Mouse (Mus musculus): ENCODE results near the gene Naa80. TPM values are rescaled to one million over a fixed set of nuclear protein-coding genes. Genes with fewer than 3 reads are reported as not detected.
A peak's percentile ranks its signal among the peaks of the same experiment; 100 is the strongest.

Naa80 gene
- polyA plus RNA-seq, 1 experiment from 2014 or later, result 15.2 TPM

DNA sequence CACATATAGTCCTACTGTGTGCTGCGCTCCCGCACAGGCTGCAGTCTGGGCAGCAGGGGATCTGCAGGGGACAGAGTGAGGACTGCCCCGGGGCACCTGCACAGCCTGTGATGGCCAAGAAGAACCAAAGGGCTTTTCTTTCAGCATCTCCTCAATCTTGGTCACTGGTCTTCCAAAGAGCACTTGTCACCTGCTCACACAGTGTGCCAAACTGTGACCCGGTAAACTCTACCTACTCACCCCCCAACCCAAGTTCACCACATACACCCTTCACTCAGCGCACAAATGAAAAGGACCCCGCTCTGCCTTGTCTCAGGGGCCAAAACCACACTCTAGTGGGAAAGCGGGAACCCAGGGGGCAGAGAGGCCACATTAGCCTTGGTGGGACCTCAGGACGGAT is 53.2 kb downstream of the Naa80 start:
- ATAC-seq (replicated peaks; ENCODE audit: insufficient number of reproducible peaks, low FRiP score, low TSS enrichment), result no peak
- H3K36me3 ChIP-seq (ENCODE audit: control insufficient read depth, insufficient read depth, low read length), result no peaks in the 10 kb centered on the region; the same call in 1 of the 2 replicates
- peaks cover 72% of the 10 kb centered on the region for H3K4me1 ChIP-seq (ENCODE audit: control insufficient read depth, insufficient read depth, low read length)
- H3K27ac ChIP-seq (ENCODE audit: low read depth, low read length), result peak overlapping the region; percentile 29; the same call in 1 of the 2 replicates
- no peaks in the 10 kb centered on the region for H3K27me3 ChIP-seq (ENCODE audit: control insufficient read depth, insufficient read depth, low read length)
- H3K4me3 ChIP-seq (ENCODE audit: low read depth, low read length), result peak overlapping the region; percentile 97; the same call in 1 of the 2 replicates
- H3K9ac ChIP-seq (ENCODE audit: low read depth, low read length), result peak overlapping the region; percentile 58
- WGBS (ENCODE audit: insufficient replicate concordance), result 85% methylated on average over 8 of the region's 8 CpGs
- no peaks in the 10 kb centered on the region for H3K9me3 ChIP-seq (replicated peaks; ENCODE audit: control insufficient read depth, low read length)
- peak overlapping the region; percentile 100 for H3K4me2 ChIP-seq

DNA sequence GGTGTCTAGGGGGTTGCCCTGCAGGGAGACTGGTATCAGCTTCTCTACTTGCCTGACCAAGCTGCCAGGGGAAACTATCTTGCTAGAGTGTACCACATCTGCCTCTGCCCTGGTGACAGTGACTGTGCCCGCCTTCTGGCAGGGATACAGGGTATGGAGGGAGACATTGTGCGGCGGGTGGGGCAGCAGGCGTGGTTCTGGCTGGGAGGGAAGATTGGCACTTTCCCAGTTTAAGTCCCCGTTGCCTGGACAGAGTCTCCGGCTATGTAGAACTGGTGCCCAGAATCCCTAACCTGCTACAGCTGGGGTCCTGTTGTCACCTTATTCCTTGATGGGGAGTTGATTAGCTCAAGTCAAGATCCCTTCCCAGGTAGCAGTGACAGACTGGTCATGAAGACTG is 53.8 kb downstream of the Naa80 start:
- 74% methylated on average over 6 of the region's 6 CpGs for WGBS (ENCODE audit: insufficient replicate concordance)
- H3K4me1 ChIP-seq (ENCODE audit: control insufficient read depth, insufficient read depth, low read length), result peaks cover 72% of the 10 kb centered on the region
- H3K9ac ChIP-seq (ENCODE audit: low read depth, low read length), result peak overlapping the region; percentile 94
- H3K9me3 ChIP-seq (replicated peaks; ENCODE audit: control insufficient read depth, low read length), result no peaks in the 10 kb centered on the region
- no peaks in the 10 kb centered on the region for H3K27me3 ChIP-seq (ENCODE audit: control insufficient read depth, insufficient read depth, low read length)
- ATAC-seq (replicated peaks; ENCODE audit: insufficient number of reproducible peaks, low FRiP score, low TSS enrichment), result no peak
- H3K4me3 ChIP-seq (ENCODE audit: low read depth, low read length), result peak overlapping the region; percentile 97
- H3K36me3 ChIP-seq (ENCODE audit: control insufficient read depth, insufficient read depth, low read length), result no peaks in the 10 kb centered on the region; the same call in 1 of the 2 replicates
- peak overlapping the region; percentile 100 for H3K4me2 ChIP-seq
- peak overlapping the region; percentile 90 for H3K27ac ChIP-seq (ENCODE audit: low read depth, low read length)

DNA sequence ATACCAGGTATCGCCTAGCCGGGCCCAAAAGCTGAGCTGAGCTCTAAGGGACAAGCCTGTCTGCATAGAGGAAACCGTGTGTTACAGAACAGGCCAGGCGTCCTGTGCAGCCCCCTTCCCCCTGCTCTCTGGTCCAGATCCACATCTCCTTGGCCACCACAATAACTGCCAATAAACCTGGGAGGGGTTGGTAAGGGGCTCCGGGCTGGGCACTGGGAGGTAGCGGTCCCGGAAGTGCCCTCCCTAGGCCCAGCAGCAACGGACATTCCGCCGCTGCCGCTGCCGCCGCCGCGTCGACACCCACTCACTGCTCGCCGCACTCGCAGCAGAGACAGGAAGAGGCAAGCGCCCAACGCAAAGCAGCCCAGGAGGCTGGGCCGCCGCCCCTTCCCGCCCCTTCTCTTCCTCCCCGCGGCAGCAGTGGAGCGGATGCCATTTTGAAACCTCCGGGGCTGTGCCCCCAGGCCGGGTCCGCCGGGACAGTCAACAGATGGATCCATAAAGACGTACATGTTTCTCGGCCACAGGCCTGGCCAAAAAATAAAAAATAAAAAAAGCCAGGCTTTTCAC is 54.5 kb downstream of the Naa80 start:
- H3K36me3 ChIP-seq (ENCODE audit: control insufficient read depth, insufficient read depth, low read length), result no peaks in the 10 kb centered on the region; the same call in 1 of the 2 replicates
- H3K4me1 ChIP-seq (ENCODE audit: control insufficient read depth, insufficient read depth, low read length), result peaks cover 66% of the 10 kb centered on the region
- peak overlapping the region; percentile 100 for H3K4me2 ChIP-seq
- peak overlapping the region; percentile 97 for H3K4me3 ChIP-seq (ENCODE audit: low read depth, low read length)
- peak overlapping the region; percentile 90 for H3K27ac ChIP-seq (ENCODE audit: low read depth, low read length)
- H3K9ac ChIP-seq (ENCODE audit: low read depth, low read length), result peak overlapping the region; percentile 94
- H3K27me3 ChIP-seq (ENCODE audit: control insufficient read depth, insufficient read depth, low read length), result no peaks in the 10 kb centered on the region
- peak; percentile 32 for ATAC-seq (replicated peaks; ENCODE audit: insufficient number of reproducible peaks, low FRiP score, low TSS enrichment)
- H3K9me3 ChIP-seq (replicated peaks; ENCODE audit: control insufficient read depth, low read length), result no peaks in the 10 kb centered on the region
- WGBS (ENCODE audit: insufficient replicate concordance), result 2% methylated on average over 33 of the region's 33 CpGs

Other genes with a start within 250 kb of the Naa80 start
- 10.6 and 12.1 TPM in 2 replicates for gene Hemk1, start 240.5 kb upstream of the Naa80 start, polyA plus RNA-seq (2014; fragmentation: Nextera tagmentation; extraction: Ambion mirVana)
- gene 6430571L13Rik, start 238.3 kb upstream of the Naa80 start, polyA plus RNA-seq (2014; fragmentation: Nextera tagmentation; extraction: Ambion mirVana), result 0.66 and 0.92 TPM in 2 replicates
- gene Cacna2d2, start 179.3 kb upstream of the Naa80 start, polyA plus RNA-seq (2014; fragmentation: Nextera tagmentation; extraction: Ambion mirVana), result 5.9 and 7.1 TPM in 2 replicates
- 37.0 and 40.6 TPM in 2 replicates for gene Tmem115, start 44.9 kb upstream of the Naa80 start, polyA plus RNA-seq (2014; fragmentation: Nextera tagmentation; extraction: Ambion mirVana)
- gene Cyb561d2, start 36.7 kb upstream of the Naa80 start, polyA plus RNA-seq (2014; fragmentation: Nextera tagmentation; extraction: Ambion mirVana), result 16.6 and 21.9 TPM in 2 replicates
- 26.8 TPM in 2 replicates for gene Nprl2, start 36.7 kb upstream of the Naa80 start, polyA plus RNA-seq (2014; fragmentation: Nextera tagmentation; extraction: Ambion mirVana)
- not detected in 2 replicates for gene Zmynd10, start 31.6 kb upstream of the Naa80 start, polyA plus RNA-seq (2014; fragmentation: Nextera tagmentation; extraction: Ambion mirVana)
- 38.9 and 45.7 TPM in 2 replicates for gene Rassf1, start 27.3 kb upstream of the Naa80 start, polyA plus RNA-seq (2014; fragmentation: Nextera tagmentation; extraction: Ambion mirVana)
- 60.4 and 63.3 TPM in 2 replicates for gene Tusc2, start 15.6 kb upstream of the Naa80 start, polyA plus RNA-seq (2014; fragmentation: Nextera tagmentation; extraction: Ambion mirVana)
- gene Hyal2, start 10.9 kb upstream of the Naa80 start, polyA plus RNA-seq (2014; fragmentation: Nextera tagmentation; extraction: Ambion mirVana), result 105 and 117 TPM in 2 replicates
- 3.4 and 3.5 TPM in 2 replicates for gene Hyal1, start 2.0 kb upstream of the Naa80 start, polyA plus RNA-seq (2014; fragmentation: Nextera tagmentation; extraction: Ambion mirVana)
- gene Hyal3, start 1.9 kb downstream of the Naa80 start, polyA plus RNA-seq (2014; fragmentation: Nextera tagmentation; extraction: Ambion mirVana), result 0.14 and 0.33 TPM in 2 replicates
- gene Ifrd2, start 8.8 kb downstream of the Naa80 start, polyA plus RNA-seq (2014; fragmentation: Nextera tagmentation; extraction: Ambion mirVana), result 57.5 and 59.1 TPM in 2 replicates
- 5.1 and 5.3 TPM in 2 replicates for gene Sema3b, start 30.3 kb downstream of the Naa80 start, polyA plus RNA-seq (2014; fragmentation: Nextera tagmentation; extraction: Ambion mirVana)
- gene Gnai2, start 56.5 kb downstream of the Naa80 start, polyA plus RNA-seq (2014; fragmentation: Nextera tagmentation; extraction: Ambion mirVana), result 308 and 316 TPM in 2 replicates
- gene Slc38a3, start 90.6 kb downstream of the Naa80 start, polyA plus RNA-seq (2014; fragmentation: Nextera tagmentation; extraction: Ambion mirVana), result 2.8 and 3.3 TPM in 2 replicates
- gene Gnat1, start 100.8 kb downstream of the Naa80 start, polyA plus RNA-seq (2014; fragmentation: Nextera tagmentation; extraction: Ambion mirVana), result 0.42 and 1.2 TPM in 2 replicates
- 4.6 and 5.8 TPM in 2 replicates for gene Sema3f, start 131.6 kb downstream of the Naa80 start, polyA plus RNA-seq (2014; fragmentation: Nextera tagmentation; extraction: Ambion mirVana)
- 113 and 135 TPM in 2 replicates for gene Rbm5, start 192.1 kb downstream of the Naa80 start, polyA plus RNA-seq (2014; fragmentation: Nextera tagmentation; extraction: Ambion mirVana)

Measured in heart, embryonic 11.5 days (tissue).